Mouse (Mus musculus) gonadal fat pad, adult 2 months (tissue): ENCODE results near the gene Taok3. TPM values are rescaled to one million over a fixed set of nuclear protein-coding genes. Genes with fewer than 3 reads are reported as not detected.

Source experiments
- DNase-seq: peaks from one replicate; pipeline ENCODE4 v3.0.0-alpha.2; 2012; ENCODE audit warnings: low read depth
- polyA plus RNA-seq: library from polyadenylated mRNA; depleted of rRNA; stranded (reverse); fragments of >200 nt; gene quantifications from 2 replicates; pipeline ENCODE4 v1.2.3, GENCODE M21; 2012; rRNA removed

The Taok3 gene
- polyA plus RNA-seq, 1 experiment: 8.5 TPM

DNA sequence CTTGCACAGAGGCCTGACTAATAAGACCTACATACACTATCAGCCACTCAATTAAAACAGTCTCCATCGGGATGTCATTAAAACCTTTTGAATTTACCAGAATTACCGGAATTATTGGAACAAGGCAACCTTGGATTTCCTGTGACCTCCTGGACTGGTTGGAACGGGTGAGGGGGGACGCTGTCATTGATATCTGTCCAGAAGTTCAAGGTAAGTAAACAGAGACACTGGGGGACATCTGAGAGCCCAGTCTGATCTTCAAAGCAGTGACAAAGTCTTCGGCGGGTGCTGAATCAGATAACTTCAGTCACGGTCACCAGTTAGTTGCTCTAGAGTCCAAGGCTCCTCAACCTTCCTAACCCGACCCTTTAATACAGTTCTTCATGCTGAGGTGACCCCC is 175.1 kb downstream of the Taok3 start:
- DNase-seq: no peak

GRCm38 (mm10) chr5:117302899-117303298 is 183.0 kb downstream of the Taok3 start:
- no peak for DNase-seq

DNA sequence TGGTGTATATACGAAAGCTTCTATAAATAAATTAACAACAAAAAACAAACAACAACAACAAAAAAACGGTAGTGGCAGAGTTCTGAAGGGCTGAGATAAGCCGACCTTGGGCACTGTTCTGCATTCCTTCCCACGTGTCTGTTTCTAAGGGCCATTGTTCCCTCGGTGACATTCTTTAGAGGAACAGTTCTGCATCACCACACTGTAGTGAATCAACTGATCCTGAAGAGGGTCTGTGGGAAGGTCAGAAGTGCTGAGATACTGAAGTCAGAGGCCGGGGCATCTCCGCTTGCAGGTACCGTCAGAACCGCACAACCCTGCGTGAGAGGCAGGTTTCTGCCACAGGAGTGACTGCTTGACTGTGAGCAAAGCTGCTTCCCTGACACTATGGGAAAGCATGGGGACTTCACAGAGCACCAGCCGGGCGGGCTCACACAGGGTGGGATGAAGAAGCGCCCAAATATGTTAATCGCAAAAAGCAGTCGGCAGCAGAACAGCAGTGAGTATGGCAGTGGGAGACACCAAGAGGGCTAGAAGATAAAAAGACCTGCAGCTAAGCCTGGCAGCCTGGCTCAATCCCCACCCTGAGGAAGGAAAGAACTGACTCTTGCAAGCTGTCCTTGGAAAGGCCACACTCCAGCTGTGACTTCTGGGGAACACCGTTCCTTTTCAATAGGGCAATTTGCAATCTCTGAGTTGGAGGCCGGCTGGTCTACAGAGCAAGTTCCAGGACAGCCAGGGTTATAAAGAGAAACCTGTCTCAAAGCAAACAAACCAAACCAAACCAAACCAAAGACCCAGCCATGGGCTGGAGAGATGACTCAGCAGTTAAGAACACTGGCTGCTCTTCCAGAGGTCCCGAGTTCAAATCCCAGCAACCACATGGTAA is 184.0 kb downstream of the Taok3 start:
- DNase-seq: no peak

GRCm38 (mm10) chr5:117304947-117305346 is 185.0 kb downstream of the Taok3 start:
- no peak for DNase-seq

DNA sequence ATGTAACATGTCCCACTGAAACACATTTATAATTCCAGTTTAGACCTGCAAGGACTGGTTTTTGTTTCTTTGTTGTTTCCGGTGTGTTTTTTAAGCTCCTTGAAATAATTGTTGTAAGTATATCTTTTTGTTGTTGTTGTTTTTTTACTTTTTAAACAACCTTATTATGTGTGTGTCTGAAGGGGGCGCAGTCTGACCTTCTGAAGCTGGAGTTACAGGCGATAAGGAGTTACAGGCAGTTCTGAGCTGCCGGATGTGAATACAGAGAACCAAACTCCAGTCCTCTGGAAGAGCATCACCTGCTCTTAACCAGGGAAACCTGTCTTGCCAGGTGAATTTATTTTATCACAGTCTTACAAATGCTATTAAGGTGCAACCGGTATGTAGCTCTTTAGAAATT is 185.8 kb downstream of the Taok3 start:
- DNase-seq: no peak

DNA sequence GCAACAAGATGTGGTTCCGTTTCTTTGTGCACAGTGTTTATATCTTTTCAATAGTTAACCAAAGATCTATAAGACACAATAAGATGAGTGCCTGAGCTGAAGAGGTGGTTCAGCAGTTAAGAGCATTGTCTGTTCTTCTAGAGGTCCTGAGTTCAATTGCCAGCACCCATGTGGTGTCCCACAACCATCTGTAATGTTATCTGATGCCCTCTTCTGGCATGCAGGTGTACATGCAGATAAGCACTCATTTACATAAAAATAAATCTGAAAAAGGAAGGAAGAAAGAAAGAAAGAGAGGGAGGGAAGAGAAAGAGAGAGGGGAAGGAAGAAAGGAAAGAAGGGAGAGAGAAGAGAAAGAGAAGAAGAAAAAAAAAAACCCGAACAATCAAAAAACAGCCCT is 186.9 kb downstream of the Taok3 start:
- no peak for DNase-seq

DNA sequence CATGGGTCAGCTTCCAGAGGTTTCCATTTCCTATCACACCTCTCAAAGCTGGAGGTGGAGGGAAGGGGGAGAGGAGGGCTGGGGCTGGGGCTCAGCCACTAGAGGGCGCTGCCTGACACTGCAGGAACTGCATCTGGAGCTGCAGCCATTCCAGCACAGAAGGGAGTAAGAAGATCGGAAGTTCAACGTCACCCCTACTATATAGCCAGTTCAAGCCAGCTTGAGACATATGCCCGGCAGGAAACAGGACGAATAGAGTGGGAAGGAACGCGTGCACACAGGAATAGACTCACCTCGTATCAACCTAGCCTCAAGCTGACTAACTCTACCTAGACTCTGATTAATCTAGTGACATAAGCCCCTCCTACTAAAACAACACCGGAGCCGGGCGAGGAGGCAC is 187.8 kb downstream of the Taok3 start:
- no peak for DNase-seq

DNA sequence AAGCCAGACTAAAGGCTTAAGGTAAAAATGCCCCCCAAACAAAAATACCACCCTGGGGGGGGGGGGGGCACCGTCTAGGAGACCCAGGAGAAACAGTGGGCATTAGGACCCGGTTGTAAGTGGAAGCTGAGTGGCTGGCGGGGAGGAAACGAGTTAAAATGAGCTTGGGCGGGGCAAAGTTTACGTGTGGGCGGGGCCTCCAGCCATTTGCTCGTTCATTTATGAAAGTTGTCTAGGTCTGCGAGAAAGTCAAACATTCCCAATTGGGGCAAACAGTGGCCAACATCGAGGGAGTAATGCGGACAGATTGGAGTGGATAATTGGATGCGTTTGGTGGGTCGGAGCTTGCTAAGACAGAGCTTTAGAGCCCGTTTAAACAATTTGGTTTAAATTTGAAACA is 193.5 kb downstream of the Taok3 start:
- DNase-seq: no peak

- DNase-seq: no peak
Observed at GRCm38 (mm10) chr5:117313909-117314308, 194.0 kb downstream of the Taok3 start.

DNA sequence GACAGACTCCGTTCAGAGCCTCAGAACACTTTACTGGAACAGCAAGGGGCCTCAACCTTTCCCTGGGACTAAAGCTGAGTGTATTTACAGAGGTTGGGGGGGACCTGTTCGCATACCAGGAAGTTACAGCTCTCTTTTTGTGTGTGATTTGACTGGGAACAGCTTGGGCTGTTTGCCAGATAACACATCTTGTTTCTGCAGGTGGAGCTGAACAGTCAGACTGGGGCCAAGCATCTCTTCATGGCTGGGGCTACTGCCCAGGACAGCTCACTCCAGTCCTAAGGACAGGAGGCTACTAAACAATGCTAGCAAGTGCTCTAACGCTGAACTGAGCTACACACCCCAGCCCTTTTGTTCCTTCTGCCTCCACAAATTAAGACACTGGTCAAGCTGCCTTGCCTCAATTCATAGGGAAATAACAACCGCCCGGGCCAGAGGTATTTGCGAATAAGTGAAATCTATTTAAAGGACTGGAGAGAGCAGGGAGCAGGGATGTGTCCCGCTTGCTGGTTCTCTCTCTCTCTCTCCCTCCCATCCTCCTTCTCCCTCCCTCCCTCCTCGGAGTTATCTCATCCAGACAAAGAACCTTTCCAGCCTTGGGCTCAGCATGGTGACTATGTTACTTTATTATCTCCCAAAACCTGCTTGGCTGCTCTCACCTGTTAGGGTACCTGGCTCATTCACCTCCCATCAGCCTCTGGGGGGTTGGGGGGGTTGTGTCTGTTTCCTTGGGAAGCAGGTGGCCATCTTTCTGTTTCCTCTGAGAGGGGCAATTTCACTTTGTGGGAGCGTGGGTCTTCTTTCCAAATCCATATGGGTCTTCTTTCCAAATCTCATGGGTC is 194.9 kb downstream of the Taok3 start:
- DNase-seq: no peak

DNA sequence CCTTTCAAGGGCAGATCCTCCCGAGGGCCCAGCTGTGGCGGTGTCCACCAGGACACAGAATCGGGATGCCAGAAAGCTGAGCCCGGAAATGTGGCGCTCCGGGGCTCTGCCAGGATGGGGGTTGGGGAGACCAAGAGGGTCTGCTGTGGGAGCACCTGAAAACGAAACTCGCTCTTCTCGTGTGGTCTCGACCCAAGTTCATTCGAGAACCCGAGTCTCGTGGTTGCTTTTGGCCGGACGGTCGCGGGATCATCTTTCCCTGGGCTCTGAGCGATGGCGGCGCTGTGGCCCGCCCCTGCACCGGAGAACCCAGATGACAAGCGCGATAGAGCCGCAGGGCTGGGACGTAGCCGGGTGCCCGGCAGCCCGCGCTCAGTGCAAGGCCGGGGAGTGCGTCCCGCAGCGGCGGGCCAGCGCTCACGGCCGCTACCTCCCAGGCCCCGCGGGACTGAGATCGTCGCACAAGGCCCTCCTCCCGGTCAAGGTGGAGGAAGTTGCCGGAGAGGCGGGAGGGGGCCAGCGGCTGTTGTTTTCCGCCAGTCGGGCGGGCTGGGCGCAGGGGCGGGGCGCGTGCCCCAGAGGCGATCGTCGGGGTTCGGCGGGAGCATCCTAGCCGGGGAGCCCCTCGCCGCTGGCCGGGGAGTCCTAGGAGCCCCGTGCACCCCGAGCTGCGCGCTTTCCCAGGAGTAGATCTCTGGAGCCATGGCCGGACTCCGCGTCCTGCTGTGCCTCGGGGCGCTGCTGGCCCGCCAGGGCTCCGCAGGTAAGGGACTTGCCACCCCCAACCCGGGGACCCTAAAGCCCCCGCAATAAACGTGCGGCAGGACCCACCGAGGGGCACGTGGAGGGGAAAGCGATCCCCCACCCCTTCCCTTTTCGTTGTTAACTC is 199.1 kb downstream of the Taok3 start, which contains the start of gene Vsig10:
Gene Vsig10 (plus strand): TSS at position 343 of the 889 bp plus-strand sequence.
- no peak for DNase-seq

DNA sequence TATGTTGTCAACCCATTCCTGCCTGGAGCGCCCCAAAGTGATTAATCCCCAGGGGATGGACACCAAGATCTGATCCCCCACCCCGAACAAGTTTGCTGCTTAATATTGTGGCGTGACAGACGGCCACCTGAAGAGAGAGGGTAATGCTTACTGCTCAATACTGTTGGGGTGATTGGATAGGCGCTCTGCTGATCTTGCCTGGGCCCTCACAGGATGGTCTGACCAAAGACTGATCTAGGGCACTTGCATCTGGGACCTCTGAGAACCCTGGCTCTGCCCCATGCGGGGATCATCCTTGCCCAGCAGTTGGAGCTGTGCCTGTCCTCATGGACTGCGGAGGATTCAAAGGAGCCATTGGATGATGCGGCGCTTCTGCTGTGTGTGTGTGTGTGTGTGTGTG is 203.8 kb downstream of the Taok3 start:
- no peak for DNase-seq

Other genes starting within 250 kb of the Taok3 start
- gene Suds3, start 4.0 kb upstream of the Taok3 start, polyA plus RNA-seq: 63.0 and 65.4 TPM in 2 replicates
- 1,910 and 2,078 TPM in 2 replicates for gene Pebp1, start 167.5 kb downstream of the Taok3 start, polyA plus RNA-seq
- gene Vsig10, start 199.0 kb downstream of the Taok3 start, polyA plus RNA-seq: 16.7 and 20.7 TPM in 2 replicates
- gene Wsb2, start 237.2 kb downstream of the Taok3 start, polyA plus RNA-seq: 223 and 249 TPM in 2 replicates